Mouse (Mus musculus) limb, embryonic 15.5 days (tissue): ENCODE results near the gene Cox6a1. TPM values are rescaled to one million over a fixed set of nuclear protein-coding genes. Genes with fewer than 3 reads are reported as not detected.
A peak's percentile ranks its signal among the peaks of the same experiment; 100 is the strongest.

Source experiments
- ATAC-seq: fragments of 200-750 bp; cut with Nextera tagmentation; 2 replicates; pipeline ENCODE4 v1.8.0; 2017; ENCODE audit warnings: low read depth, moderate TSS enrichment; ENCODE audit not compliant: insufficient number of reproducible peaks, low FRiP score, low TSS enrichment
- H3K27ac ChIP-seq: fragments of 300-500 bp; sonication (generic); 2 replicates; pipeline ENCODE4 v1.5.1; 2015; ENCODE audit warnings: moderate library complexity, mild to moderate bottlenecking, inconsistent platforms
- H3K27me3 ChIP-seq: fragments of 300-500 bp; sonication (generic); 2 replicates; pipeline ENCODE4 v1.6.1; 2015; ENCODE audit warnings: inconsistent platforms
- H3K36me3 ChIP-seq: fragments of 300-500 bp; sonication (generic); 2 replicates; pipeline ENCODE4 v1.6.1; 2015; ENCODE audit warnings: inconsistent platforms
- H3K4me1 ChIP-seq: fragments of 300-500 bp; sonication (generic); 2 replicates; pipeline ENCODE4 v1.6.1; 2015; ENCODE audit warnings: inconsistent platforms
- H3K4me2 ChIP-seq: fragments of 300-500 bp; sonication (generic); 2 replicates; pipeline ENCODE4 v1.6.1; 2015; ENCODE audit warnings: mild to moderate bottlenecking, inconsistent platforms
- H3K4me3 ChIP-seq: fragments of 300-500 bp; sonication (generic); 2 replicates; pipeline ENCODE4 v1.5.1; 2015; ENCODE audit warnings: mild to moderate bottlenecking, inconsistent platforms
- H3K9ac ChIP-seq: fragments of 300-500 bp; sonication (generic); 2 replicates; pipeline ENCODE4 v1.6.1; 2015; ENCODE audit warnings: inconsistent platforms
- H3K9me3 ChIP-seq: fragments of 300-500 bp; sonication (generic); 2 replicates; pipeline ENCODE4 v1.6.1; 2016; ENCODE audit warnings: inconsistent platforms
- WGBS: fragments of 180-500 bp; shearing (Covaris S2); methylation state at CpG from one replicate; pipeline ENCODE4 v1.1.7; 2015; 5-methylcytosine and 5-hydroxymethylcytosine counted together
- polyA plus RNA-seq: library from polyadenylated mRNA; unstranded; fragments of >200 nt; fragmentation: Nextera tagmentation; extraction: Ambion mirVana; gene quantifications from 2 replicates; pipeline ENCODE4 v1.2.1, GENCODE M21; 2015

Cox6a1 gene
- polyA plus RNA-seq, 1 experiment from 2014 or later, result 800 TPM

- WGBS, result 12% methylated on average over 36 of the region's 36 CpGs
- H3K4me3 ChIP-seq, result peak overlapping the region; percentile 91
- peaks cover 12% of the 10 kb centered on the region for H3K4me1 ChIP-seq
- H3K9me3 ChIP-seq, result no peaks in the 10 kb centered on the region
- no peaks in the 10 kb centered on the region for H3K27me3 ChIP-seq
- peak overlapping the region; percentile 74 for H3K4me2 ChIP-seq
- H3K27ac ChIP-seq, result peak overlapping the region; percentile 69; the same call in 1 of the 2 replicates
- ATAC-seq, result no peak
- peaks cover 44% of the 10 kb centered on the region for H3K36me3 ChIP-seq
- H3K9ac ChIP-seq, result peak overlapping the region; percentile 90
These were observed 7.2 kb downstream of the Cox6a1 start for GRCm38 (mm10) chr5:115341314-115342165.

- Histone ChIP-seq H3K4me1 (peaks cover 12% of the 10 kb centered on the region), H3K4me3 (peak within 1 kb of the TSS; percentile 91), H3K27me3 (no peaks in the 10 kb centered on the region), H3K4me2 (peak within 1 kb of the TSS; percentile 74), H3K9me3 (no peaks in the 10 kb centered on the region), H3K9ac (peak within 1 kb of the TSS; percentile 90), H3K36me3 (peaks cover 45% of the 10 kb centered on the region), H3K27ac (peak within 1 kb of the TSS; percentile 81)
- WGBS, result under 1% methylated on average over 62 of the region's 62 CpGs
- peak; percentile 81 for ATAC-seq
These were observed 8.0 kb downstream of the Cox6a1 start, which contains the start of the genes Gatc and Triap1 for GRCm38 (mm10) chr5:115340577-115341313. Gene Gatc (minus strand): TSS chr5:115341178. Gene Triap1 (plus strand): TSS chr5:115341225.

- Histone ChIP-seq H3K27ac (no peak overlapping the region), H3K4me2 (peak overlapping the region; percentile 74), H3K9me3 (no peaks in the 10 kb centered on the region), H3K4me1 (peaks cover 12% of the 10 kb centered on the region), H3K27me3 (no peaks in the 10 kb centered on the region), H3K4me3 (peak overlapping the region; percentile 91), H3K9ac (peak overlapping the region; percentile 90; the same call in 1 of the 2 replicates), H3K36me3 (peaks cover 45% of the 10 kb centered on the region)
- 28% methylated on average over 7 of the region's 7 CpGs for WGBS
- ATAC-seq, result no peak
These were observed 8.8 kb downstream of the Cox6a1 start for GRCm38 (mm10) chr5:115340007-115340406.

- WGBS, result 77% methylated on average over 3 of the region's 3 CpGs
- Histone ChIP-seq H3K36me3 (peaks cover 70% of the 10 kb centered on the region), H3K27me3 (no peaks in the 10 kb centered on the region), H3K4me2 (no peak overlapping the region), H3K9me3 (no peaks in the 10 kb centered on the region), H3K9ac (no peak overlapping the region), H3K27ac (no peak overlapping the region), H3K4me1 (peaks cover 8% of the 10 kb centered on the region; the same call in 1 of the 2 replicates), H3K4me3 (no peak overlapping the region)
- ATAC-seq, result no peak
These were observed 15.2 kb downstream of the Cox6a1 start for GRCm38 (mm10) chr5:115333626-115334025.

GRCm38 (mm10) chr5:115330955-115331354, 17.8 kb downstream of the Cox6a1 start:
- 87% methylated on average over 9 of the region's 9 CpGs for WGBS
- peaks cover 62% of the 10 kb centered on the region for H3K36me3 ChIP-seq

GRCm38 (mm10) chr5:115327610-115328548, 20.9 kb downstream of the Cox6a1 start:
- Histone ChIP-seq H3K27ac (peak overlapping the region; percentile 90), H3K9ac (peak overlapping the region; percentile 96), H3K9me3 (no peaks in the 10 kb centered on the region), H3K4me2 (peak overlapping the region; percentile 76), H3K27me3 (no peaks in the 10 kb centered on the region), H3K4me1 (peaks cover 23% of the 10 kb centered on the region), H3K36me3 (peaks cover 32% of the 10 kb centered on the region), H3K4me3 (peak overlapping the region; percentile 95)
- under 1% methylated on average over 55 of the region's 55 CpGs for WGBS
- no peak for ATAC-seq

More at GRCm38 (mm10) chr5:115330955-115331354, 17.8 kb downstream of the Cox6a1 start:
- Histone ChIP-seq H3K9ac (no peak overlapping the region), H3K4me3 (no peak overlapping the region), H3K9me3 (no peaks in the 10 kb centered on the region), H3K27me3 (no peaks in the 10 kb centered on the region), H3K4me2 (no peak overlapping the region), H3K4me1 (peaks cover 19% of the 10 kb centered on the region), H3K27ac (no peak overlapping the region)
- no peak for ATAC-seq

GRCm38 (mm10) chr5:115326875-115327609, 21.7 kb downstream of the Cox6a1 start, which contains the start of gene Srsf9:
Gene Srsf9 (plus strand): TSS chr5:115327177.
- Histone ChIP-seq H3K4me2 (peak within 1 kb of the TSS; percentile 76), H3K4me1 (peaks cover 23% of the 10 kb centered on the region), H3K36me3 (peaks cover 23% of the 10 kb centered on the region), H3K9ac (peak within 1 kb of the TSS; percentile 96), H3K27me3 (no peaks in the 10 kb centered on the region), H3K27ac (peak within 1 kb of the TSS; percentile 90), H3K9me3 (no peaks in the 10 kb centered on the region), H3K4me3 (peak within 1 kb of the TSS; percentile 95)
- under 1% methylated on average over 89 of the region's 97 CpGs for WGBS
- ATAC-seq, result peak; percentile 91

GRCm38 (mm10) chr5:115326256-115326831, 22.4 kb downstream of the Cox6a1 start:
- peaks cover 23% of the 10 kb centered on the region for H3K4me1 ChIP-seq
- peak; percentile 50; the same call in 1 of the 2 replicates for ATAC-seq
- H3K4me2 ChIP-seq, result peak overlapping the region; percentile 72
- H3K27me3 ChIP-seq, result no peaks in the 10 kb centered on the region
- peak overlapping the region; percentile 95 for H3K4me3 ChIP-seq
- 24% methylated on average over 11 of the region's 11 CpGs for WGBS
- peak overlapping the region; percentile 90 for H3K27ac ChIP-seq
- H3K9me3 ChIP-seq, result no peaks in the 10 kb centered on the region
- peaks cover 16% of the 10 kb centered on the region for H3K36me3 ChIP-seq
- peak overlapping the region; percentile 96 for H3K9ac ChIP-seq

GRCm38 (mm10) chr5:115319004-115319940, 29.5 kb downstream of the Cox6a1 start:
- no peaks in the 10 kb centered on the region for H3K36me3 ChIP-seq
- WGBS, result 2% methylated on average over 22 of the region's 22 CpGs
- no peaks in the 10 kb centered on the region for H3K27me3 ChIP-seq
- H3K27ac ChIP-seq, result peak overlapping the region; percentile 82
- peaks cover 33% of the 10 kb centered on the region for H3K4me1 ChIP-seq
- peak overlapping the region; percentile 41 for H3K4me3 ChIP-seq
- no peaks in the 10 kb centered on the region for H3K9me3 ChIP-seq
- peak; percentile 62; the same call in 1 of the 2 replicates for ATAC-seq
- H3K9ac ChIP-seq, result 0 out of 2 replicates have a peak overlapping the region, but pooled peaks have one; percentile 31
- H3K4me2 ChIP-seq, result peak overlapping the region; percentile 72
